In genomic region chr15:80065414-80065813, GRCm38 (mm10) we compare ENCODE assay signal across 8 mouse cellular contexts. TPM values are rescaled to one million over a fixed set of nuclear protein-coding genes. Genes with fewer than 3 reads are reported as not detected.
DNase-seq lines count a peak whose midpoint lies in the region; ATAC-seq and TF ChIP-seq lines count a peak whose summit lies in the region.

No protein-coding gene starts in this region.

- 18% methylated on average over 13 of the region's 13 CpGs for WGBS in midbrain, embryonic 10.5 days
- 16% methylated on average over 13 of the region's 13 CpGs for WGBS in midbrain, embryonic 16.5 days
- WGBS in small intestine, adult 2 months: 22% methylated on average over 13 of the region's 13 CpGs

- H3K27me3 ChIP-seq in midbrain, embryonic 10.5 days (ENCODE audit: low read depth, poor library complexity, severe bottlenecking): 0 out of 2 replicates have a peak, but pooled peaks cover 6% of the 10 kb centered on the region
- H3K27me3 ChIP-seq in midbrain, embryonic 16.5 days (ENCODE audit: control insufficient read depth, insufficient read depth, low read depth, low read length): no peaks in the 10 kb centered on the region
- H3K27me3 ChIP-seq in small intestine, adult 2 months (ENCODE audit: control insufficient read depth, insufficient read depth, low read length): no peaks in the 10 kb centered on the region

- no peak for TF ChIP-seq POLR2A in small intestine, adult 2 months (IDR thresholded peaks at IDR 0.05; ENCODE audit: low read depth, low read length)

- DNase-seq in adrenal gland, adult (ENCODE audit: inconsistent age in 2 of 2, low spot score in 1 of 2): peak; percentile 67 to 85
- DNase-seq in adrenal gland, postnatal 4 days (ENCODE audit: low spot score in 2 of 2): no peak
- peak; percentile 59 for DNase-seq in midbrain, embryonic 10.5 days (ENCODE audit: low spot score)
- DNase-seq in kidney, postnatal 10 days: peak; percentile 81
- DNase-seq in right cerebral cortex, postnatal 25 days: no peak
- DNase-seq in layer of hippocampus, adult 9-11 months: no peak

- H3K27ac ChIP-seq in midbrain, embryonic 10.5 days (replicated peaks): no peak overlapping the region
- H3K27ac ChIP-seq in midbrain, embryonic 16.5 days (ENCODE audit: low read length): no peak overlapping the region
- H3K27ac ChIP-seq in small intestine, adult 2 months (ENCODE audit: insufficient read depth, low read depth, low read length): no peak overlapping the region

- TF ChIP-seq CTCF in small intestine, adult 2 months (IDR thresholded peaks at IDR 0.05; ENCODE audit: extremely low read depth, insufficient read length, insufficient replicate concordance, low read depth, low read length): peak; percentile 55; the same call in 1 of the 2 replicates

- no peak overlapping the region for H3K4me3 ChIP-seq in midbrain, embryonic 10.5 days
- no peak overlapping the region for H3K4me3 ChIP-seq in midbrain, embryonic 16.5 days (ENCODE audit: low read depth, low read length)
- no peak overlapping the region for H3K4me3 ChIP-seq in small intestine, adult 2 months (ENCODE audit: low read depth, low read length)

- H3K4me2 ChIP-seq in midbrain, embryonic 16.5 days (ENCODE audit: low read length): no peak overlapping the region

- H3K9me3 ChIP-seq in midbrain, embryonic 10.5 days (replicated peaks): no peaks in the 10 kb centered on the region
- H3K9me3 ChIP-seq in midbrain, embryonic 16.5 days (replicated peaks; ENCODE audit: control insufficient read depth, low read length, poor library complexity, severe bottlenecking): no peaks in the 10 kb centered on the region

- H3K4me1 ChIP-seq in midbrain, embryonic 10.5 days: peaks cover 10% of the 10 kb centered on the region; the same call in 1 of the 2 replicates
- no peaks in the 10 kb centered on the region for H3K4me1 ChIP-seq in midbrain, embryonic 16.5 days (ENCODE audit: control insufficient read depth, insufficient read depth, low read length)
- no peaks in the 10 kb centered on the region for H3K4me1 ChIP-seq in small intestine, adult 2 months (ENCODE audit: control insufficient read depth, insufficient read depth, insufficient read length, low read length)

- H3K36me3 ChIP-seq in midbrain, embryonic 10.5 days: no peaks in the 10 kb centered on the region
- H3K36me3 ChIP-seq in midbrain, embryonic 16.5 days (ENCODE audit: control insufficient read depth, insufficient read depth, low read length): no peaks in the 10 kb centered on the region
- no peaks in the 10 kb centered on the region for H3K36me3 ChIP-seq in small intestine, adult 2 months (ENCODE audit: control insufficient read depth, insufficient read depth, low read length)

- no peak for ATAC-seq in midbrain, embryonic 16.5 days

- H3K9ac ChIP-seq in midbrain, embryonic 16.5 days (ENCODE audit: low read depth, low read length): no peak overlapping the region

RNA-seq across cellular contexts. Expression of gene Syngr1, which starts 25.7 kb away (rescaled TPM):
- 10 to 100 TPM; 26.4 to 27.6 TPM for total RNA-seq in adrenal gland, postnatal 4 days (2021)
- polyA plus RNA-seq in midbrain, embryonic 10.5 days (2016; fragmentation: Nextera tagmentation; extraction: Ambion mirVana): 7.3 and 7.7 TPM in 2 replicates
- polyA plus RNA-seq in midbrain, embryonic 16.5 days (2015; fragmentation: Nextera tagmentation; extraction: Ambion mirVana): 66.2 and 83.9 TPM in 2 replicates
- polyA plus RNA-seq in small intestine, adult 2 months (2012; rRNA removed): 13.4 and 29.1 TPM in 2 replicates

RNA-seq across cellular contexts. Expression of gene Rpl3, which starts 26.3 kb away (rescaled TPM):
- total RNA-seq in adrenal gland, postnatal 4 days (2021): 100 to 1,000 TPM; 927 to 955 TPM
- 866 and 996 TPM in 2 replicates for polyA plus RNA-seq in midbrain, embryonic 10.5 days (2016; fragmentation: Nextera tagmentation; extraction: Ambion mirVana)
- 524 and 548 TPM in 2 replicates for polyA plus RNA-seq in midbrain, embryonic 16.5 days (2015; fragmentation: Nextera tagmentation; extraction: Ambion mirVana)
- polyA plus RNA-seq in small intestine, adult 2 months (2012; rRNA removed): 129 and 298 TPM in 2 replicates

RNA-seq across cellular contexts. Expression of gene Pdgfb, which starts 50.6 kb away (rescaled TPM):
- 10 to 100 TPM; 31.3 to 35.1 TPM for total RNA-seq in adrenal gland, postnatal 4 days (2021)
- polyA plus RNA-seq in midbrain, embryonic 10.5 days (2016; fragmentation: Nextera tagmentation; extraction: Ambion mirVana): 1.4 and 1.7 TPM in 2 replicates
- polyA plus RNA-seq in midbrain, embryonic 16.5 days (2015; fragmentation: Nextera tagmentation; extraction: Ambion mirVana): 4.3 and 6.8 TPM in 2 replicates
- polyA plus RNA-seq in small intestine, adult 2 months (2012; rRNA removed): 5.7 and 8.0 TPM in 2 replicates

Comparison
In these comparisons a context has a peak if more than half of its experiments do, and no peak if none do; other contexts are left out.
1. DNase-seq: peak in adrenal gland, adult (2 of 2), midbrain, embryonic 10.5 days (single experiment) and kidney, postnatal 10 days (single experiment); none in adrenal gland, postnatal 4 days (0 of 2), right cerebral cortex, postnatal 25 days (single experiment) and layer of hippocampus, adult 9-11 months (single experiment).